Mouse (Mus musculus): Measurements from ENCODE around the gene Smn1. TPM values are rescaled to one million over a fixed set of nuclear protein-coding genes. Genes with fewer than 3 reads are reported as not detected.

Gene Smn1
- polyA plus RNA-seq (2015; fragmentation: Nextera tagmentation; extraction: Ambion mirVana): 43.2 and 43.4 TPM in 2 replicates

- Histone ChIP-seq H3K4me1 (replicated peaks) (peaks cover 12% of the 10 kb centered on the region), H3K27me3 (no peaks in the 10 kb centered on the region), H3K4me2 (peak within 1 kb of the TSS; percentile 94), H3K9ac (peak within 1 kb of the TSS; percentile 84), H3K36me3 (peaks cover 27% of the 10 kb centered on the region), H3K4me3 (peak within 1 kb of the TSS; percentile 76), H3K27ac (replicated peaks) (peak within 1 kb of the TSS; percentile 46; the same call in 1 of the 2 replicates), H3K9me3 (no peaks in the 10 kb centered on the region)
- ATAC-seq (ENCODE audit: low FRiP score, low read depth): peak; percentile 99
- WGBS: 4% methylated on average over 42 of the region's 42 CpGs
Observed at GRCm38 (mm10) chr13:100124423-100125257, at the start of gene Smn1. Gene Smn1 (plus strand): TSS chr13:100124852.

DNA sequence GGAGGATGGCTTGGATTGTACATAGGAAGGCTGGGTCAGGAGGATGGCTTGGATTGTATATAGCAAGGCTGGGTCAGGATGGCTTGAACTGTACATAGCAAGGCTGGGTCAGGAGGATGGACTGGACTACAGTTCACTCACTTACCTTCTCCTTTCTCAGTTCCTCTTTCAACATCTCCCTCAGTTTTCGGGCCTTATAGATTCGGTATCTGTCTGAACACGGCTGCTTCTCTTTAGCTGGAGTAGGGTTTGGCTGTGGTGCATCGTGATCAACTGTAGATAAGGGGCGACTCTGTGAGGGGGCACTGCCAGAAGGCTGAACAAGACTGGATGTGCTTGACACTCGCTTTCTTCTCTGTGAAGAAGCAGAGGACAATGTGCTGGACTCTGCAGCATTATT lies 25.8 kb upstream of the Smn1 start:
- no peak overlapping the region for H3K4me3 ChIP-seq
- WGBS: 94% methylated on average over 6 of the region's 6 CpGs
- H3K27me3 ChIP-seq: no peaks in the 10 kb centered on the region
- no peak overlapping the region for H3K27ac ChIP-seq (replicated peaks)
- no peak overlapping the region for H3K4me2 ChIP-seq
- no peak overlapping the region for H3K9ac ChIP-seq
- H3K4me1 ChIP-seq (replicated peaks): peaks cover 18% of the 10 kb centered on the region
- H3K36me3 ChIP-seq: peaks cover 41% of the 10 kb centered on the region
- ATAC-seq (ENCODE audit: low FRiP score, low read depth): no peak
- H3K9me3 ChIP-seq: no peaks in the 10 kb centered on the region

DNA sequence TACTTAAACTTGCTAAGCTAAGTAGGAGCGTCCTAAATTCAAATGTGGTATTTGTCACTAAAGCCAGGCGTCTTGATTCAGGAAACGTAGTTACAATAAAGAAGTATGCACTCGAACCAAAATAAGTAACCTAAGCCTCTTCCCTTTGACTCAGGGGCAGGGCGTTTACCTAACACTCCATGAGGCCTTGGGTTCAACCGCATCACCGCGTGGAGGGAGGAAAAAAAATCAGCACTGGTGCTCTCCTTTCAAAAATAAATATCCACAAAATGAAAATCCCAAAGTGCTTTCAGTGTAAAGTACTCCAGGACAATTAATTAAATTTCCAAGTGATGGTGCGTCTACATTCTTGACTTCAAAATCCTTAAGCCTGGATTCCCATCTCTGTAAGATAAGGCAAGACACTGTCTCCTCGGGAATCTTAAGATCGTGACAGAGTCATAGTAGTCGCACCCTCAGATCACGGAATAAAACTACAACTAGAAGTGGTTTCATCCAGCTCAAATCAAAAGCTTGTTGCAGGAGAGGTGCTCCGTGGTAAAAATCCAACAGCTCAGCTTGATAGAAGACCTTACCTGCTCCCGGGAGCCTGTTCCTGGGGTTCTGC lies 21.5 kb upstream of the Smn1 start:
- ATAC-seq (ENCODE audit: low FRiP score, low read depth): no peak
- Histone ChIP-seq H3K9me3 (no peaks in the 10 kb centered on the region), H3K36me3 (peaks cover 6% of the 10 kb centered on the region; the same call in 1 of the 2 replicates), H3K4me1 (replicated peaks) (peaks cover 28% of the 10 kb centered on the region), H3K4me2 (peak overlapping the region; percentile 61), H3K4me3 (peak overlapping the region; percentile 99), H3K27ac (replicated peaks) (peak overlapping the region; percentile 88), H3K9ac (peak overlapping the region; percentile 85), H3K27me3 (0 out of 2 replicates have a peak, but pooled peaks cover 3% of the 10 kb centered on the region)
- 6% methylated on average over 15 of the region's 15 CpGs for WGBS

DNA sequence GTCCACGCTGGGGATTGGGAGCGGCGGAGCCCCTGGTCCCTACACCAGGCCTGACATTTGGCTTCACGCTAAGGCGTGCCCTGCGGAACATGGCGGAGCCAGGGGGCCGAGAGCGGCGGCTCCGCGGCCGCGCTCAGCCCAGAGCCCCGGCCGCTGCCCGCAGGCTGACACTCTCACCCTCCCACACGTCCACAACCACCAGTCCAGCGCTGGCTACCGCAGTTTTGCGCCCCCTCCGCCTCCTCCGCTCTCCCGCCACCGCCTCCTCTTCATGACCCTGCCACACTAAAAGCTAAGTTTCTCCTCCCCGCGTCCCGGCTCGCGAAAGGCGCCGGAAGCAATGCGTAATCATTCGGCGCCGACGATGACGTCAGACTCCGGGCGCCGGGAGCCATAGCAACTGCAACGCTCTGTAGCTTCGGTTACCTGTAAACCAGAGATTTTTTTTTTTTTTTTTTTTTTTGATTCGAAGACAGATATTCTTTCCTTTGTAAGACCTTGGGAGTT lies 20.9 kb upstream of the Smn1 start, which contains the start of gene Bdp1:
Bdp1 (minus strand) TSS at position 323 of the 507 bp plus-strand sequence.
- Histone ChIP-seq H3K4me2 (peak within 1 kb of the TSS; percentile 61), H3K9me3 (no peaks in the 10 kb centered on the region), H3K4me1 (replicated peaks) (peaks cover 34% of the 10 kb centered on the region), H3K4me3 (peak within 1 kb of the TSS; percentile 99), H3K27me3 (0 out of 2 replicates have a peak, but pooled peaks cover 3% of the 10 kb centered on the region), H3K9ac (peak within 1 kb of the TSS; percentile 85), H3K27ac (replicated peaks) (peak within 1 kb of the TSS; percentile 88), H3K36me3 (peaks cover 2% of the 10 kb centered on the region; the same call in 1 of the 2 replicates)
- under 1% methylated on average over 39 of the region's 44 CpGs for WGBS
- ATAC-seq (ENCODE audit: low FRiP score, low read depth): peak; percentile 75

DNA sequence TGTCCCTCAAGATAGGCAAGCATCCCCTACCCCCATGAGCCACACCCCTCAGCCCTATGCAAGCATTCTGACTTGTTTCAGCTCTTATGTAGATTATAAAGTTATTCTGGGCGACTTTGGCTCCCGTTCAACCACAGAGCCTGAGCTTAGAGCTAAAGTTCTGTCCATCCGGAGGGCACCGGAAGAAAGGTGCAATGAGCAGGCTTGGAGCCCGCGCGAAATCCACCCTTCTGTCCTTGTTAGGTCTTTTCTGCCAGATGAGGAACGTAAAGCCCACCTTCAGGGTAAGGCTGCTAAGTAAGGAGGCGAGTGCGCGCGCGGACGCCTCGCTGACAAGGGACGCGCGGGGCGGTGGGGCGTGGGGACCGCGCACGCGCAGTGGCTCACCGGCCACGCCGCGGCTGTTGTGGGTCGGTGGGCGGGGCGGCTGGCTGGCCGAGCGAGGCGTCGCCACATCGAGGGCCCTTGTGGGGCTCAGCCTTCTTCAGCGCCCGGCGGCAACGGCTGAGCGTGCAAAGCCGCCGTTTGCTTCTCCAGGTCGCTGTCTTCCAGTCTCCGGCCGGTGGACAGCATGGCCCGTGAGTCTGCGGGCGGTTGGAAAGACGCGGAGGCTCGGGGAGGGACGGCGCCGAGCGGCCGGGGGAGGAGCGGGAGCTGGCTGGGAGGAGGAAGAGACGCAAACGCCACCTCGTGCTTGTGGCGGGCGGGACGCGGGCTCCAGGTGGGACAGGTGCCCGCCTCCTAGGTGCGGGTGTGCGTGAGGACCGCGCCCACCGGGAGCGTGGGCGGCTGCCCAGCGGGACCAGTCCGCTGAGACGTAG lies 16.8 kb upstream of the Smn1 start, which contains the start of gene Serf1:
Serf1 (plus strand) TSS at position 361 of the 821 bp plus-strand sequence.
- WGBS: 1% methylated on average over 74 of the region's 76 CpGs
- Histone ChIP-seq H3K4me1 (replicated peaks) (peaks cover 27% of the 10 kb centered on the region), H3K27ac (replicated peaks) (peak within 1 kb of the TSS; percentile 81)

GRCm38 (mm10) chr13:100112218-100112972 lies 12.3 kb upstream of the Smn1 start:
- H3K36me3 ChIP-seq: peaks cover 30% of the 10 kb centered on the region
- ATAC-seq (ENCODE audit: low FRiP score, low read depth): no peak
- H3K27ac ChIP-seq (replicated peaks): no peak overlapping the region
- 39% methylated on average over 5 of the region's 5 CpGs for WGBS
- H3K9me3 ChIP-seq: no peaks in the 10 kb centered on the region
- peaks cover 16% of the 10 kb centered on the region for H3K4me1 ChIP-seq (replicated peaks)
- H3K27me3 ChIP-seq: no peaks in the 10 kb centered on the region
- no peak overlapping the region for H3K4me2 ChIP-seq
- no peak overlapping the region for H3K9ac ChIP-seq
- H3K4me3 ChIP-seq: no peak overlapping the region

More for the DNA sequence above, 16.8 kb upstream of the Smn1 start, which contains the start of gene Serf1:
- H3K36me3 ChIP-seq: no peaks in the 10 kb centered on the region
- peak within 1 kb of the TSS; percentile 88 for H3K4me2 ChIP-seq
- H3K4me3 ChIP-seq: peak within 1 kb of the TSS; percentile 72
- no peaks in the 10 kb centered on the region for H3K9me3 ChIP-seq
- H3K27me3 ChIP-seq: 0 out of 2 replicates have a peak, but pooled peaks cover 3% of the 10 kb centered on the region
- peak; percentile 83 for ATAC-seq (ENCODE audit: low FRiP score, low read depth)
- peak within 1 kb of the TSS; percentile 75 for H3K9ac ChIP-seq

- ATAC-seq (ENCODE audit: low FRiP score, low read depth): 0 out of 2 replicates have a peak, but pooled peaks have one; percentile 20
- no peak overlapping the region for H3K27ac ChIP-seq (replicated peaks)
- H3K9ac ChIP-seq: peak overlapping the region; percentile 84; the same call in 1 of the 2 replicates
- H3K4me1 ChIP-seq (replicated peaks): peaks cover 12% of the 10 kb centered on the region
- 81% methylated on average over 3 of the region's 3 CpGs for WGBS
- no peaks in the 10 kb centered on the region for H3K27me3 ChIP-seq
- H3K4me2 ChIP-seq: peak overlapping the region; percentile 94
- H3K36me3 ChIP-seq: peaks cover 22% of the 10 kb centered on the region
- H3K9me3 ChIP-seq: no peaks in the 10 kb centered on the region
- peak overlapping the region; percentile 76 for H3K4me3 ChIP-seq
Observed at GRCm38 (mm10) chr13:100123970-100124369, 682 bp upstream of the Smn1 start.

- H3K27ac ChIP-seq (replicated peaks): no peak overlapping the region
- H3K9me3 ChIP-seq: no peaks in the 10 kb centered on the region
- peaks cover 33% of the 10 kb centered on the region for H3K36me3 ChIP-seq
- peak overlapping the region; percentile 84 for H3K9ac ChIP-seq
- WGBS: 2% methylated on average over 10 of the region's 10 CpGs
- 0 out of 2 replicates have a peak, but pooled peaks have one; percentile 5 for ATAC-seq (ENCODE audit: low FRiP score, low read depth)
- peaks cover 12% of the 10 kb centered on the region for H3K4me1 ChIP-seq (replicated peaks)
- H3K4me2 ChIP-seq: peak overlapping the region; percentile 94
- H3K4me3 ChIP-seq: peak overlapping the region; percentile 76
- no peaks in the 10 kb centered on the region for H3K27me3 ChIP-seq
Observed at GRCm38 (mm10) chr13:100125258-100125643, 599 bp downstream of the Smn1 start.

DNA sequence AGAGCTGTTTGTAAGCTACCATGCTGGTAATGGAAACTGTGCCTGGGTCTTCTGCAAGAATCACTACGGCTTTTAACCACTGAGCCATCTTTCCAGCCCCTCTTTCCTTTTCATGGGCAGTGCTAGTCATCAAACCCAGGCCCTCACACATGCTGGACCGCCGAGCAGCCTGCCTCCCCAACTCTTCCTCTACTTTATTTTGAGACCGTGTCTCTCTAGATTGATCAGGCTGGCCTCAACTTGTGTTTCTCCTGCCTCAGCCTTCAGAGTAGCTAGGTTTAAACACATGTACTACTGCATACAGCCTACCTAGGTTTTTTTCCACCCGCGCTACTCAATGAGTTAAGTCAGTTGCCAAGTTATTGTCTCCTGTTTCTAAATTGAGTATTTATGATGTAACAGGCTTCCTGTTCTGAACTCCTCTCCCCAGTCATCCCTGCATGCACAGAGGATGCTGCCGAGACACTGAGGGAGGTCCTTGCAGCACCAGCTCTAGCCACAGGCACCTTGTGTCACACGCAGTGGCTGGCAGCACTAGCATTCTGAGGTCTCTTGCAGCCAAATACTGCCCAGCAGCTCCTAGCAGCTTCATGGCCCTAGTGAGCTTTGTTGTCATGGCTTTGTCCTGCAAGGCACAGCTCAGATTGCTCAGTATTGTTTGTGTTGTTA lies 17.1 kb downstream of the Smn1 start:
- H3K27ac ChIP-seq (replicated peaks): no peak overlapping the region
- no peak for ATAC-seq (ENCODE audit: low FRiP score, low read depth)
- H3K27me3 ChIP-seq: no peaks in the 10 kb centered on the region
- H3K9me3 ChIP-seq: no peaks in the 10 kb centered on the region
- peaks cover 20% of the 10 kb centered on the region for H3K36me3 ChIP-seq
- H3K9ac ChIP-seq: no peak overlapping the region
- 87% methylated on average over 8 of the region's 8 CpGs for WGBS
- no peaks in the 10 kb centered on the region for H3K4me1 ChIP-seq (replicated peaks)
- no peak overlapping the region for H3K4me2 ChIP-seq
- H3K4me3 ChIP-seq: no peak overlapping the region

- WGBS: 84% methylated on average over 1 of the region's 1 CpGs
- Histone ChIP-seq H3K36me3 (no peaks in the 10 kb centered on the region), H3K9me3 (no peaks in the 10 kb centered on the region), H3K4me1 (replicated peaks) (no peaks in the 10 kb centered on the region), H3K9ac (no peak overlapping the region), H3K27me3 (no peaks in the 10 kb centered on the region), H3K4me3 (no peak overlapping the region), H3K27ac (replicated peaks) (no peak overlapping the region), H3K4me2 (no peak overlapping the region)
- no peak for ATAC-seq (ENCODE audit: low FRiP score, low read depth)
Observed at GRCm38 (mm10) chr13:100152659-100153058, 28.0 kb downstream of the Smn1 start.

All from hindbrain, embryonic 15.5 days (tissue).